Mouse (Mus musculus) lung, embryonic 15.5 days (tissue): ENCODE measurements around the gene Pax9. TPM values are rescaled to one million over a fixed set of nuclear protein-coding genes. Genes with fewer than 3 reads are reported as not detected.

Experiments
- ATAC-seq: fragments of 200-750 bp; cut with Nextera tagmentation; 2 replicates; pipeline ENCODE4 v1.8.0; 2017; ENCODE audit warnings: moderate number of reproducible peaks, borderline replicate concordance; ENCODE audit not compliant: low FRiP score, low TSS enrichment; ENCODE audit errors: extremely low read depth
- H3K27ac ChIP-seq: fragments of 300-500 bp; sonication (generic); 2 replicates; pipeline ENCODE4 v1.5.1; 2015; ENCODE audit warnings: moderate library complexity, mild to moderate bottlenecking, inconsistent platforms
- H3K27me3 ChIP-seq: fragments of 300-500 bp; sonication (generic); 2 replicates; pipeline ENCODE4 v1.6.1; 2015; ENCODE audit warnings: inconsistent platforms
- H3K36me3 ChIP-seq: fragments of 300-500 bp; sonication (generic); 2 replicates; pipeline ENCODE4 v1.6.1; 2015; ENCODE audit warnings: inconsistent platforms
- H3K4me1 ChIP-seq: fragments of 300-500 bp; sonication (generic); 2 replicates; pipeline ENCODE4 v1.6.1; 2015; ENCODE audit warnings: inconsistent platforms
- H3K4me2 ChIP-seq: fragments of 300-500 bp; sonication (generic); 2 replicates; pipeline ENCODE4 v1.6.1; 2015; ENCODE audit warnings: inconsistent platforms, mild to moderate bottlenecking, moderate library complexity
- H3K4me3 ChIP-seq: fragments of 300-500 bp; sonication (generic); 2 replicates; pipeline ENCODE4 v1.5.1; 2015; ENCODE audit warnings: mild to moderate bottlenecking, inconsistent platforms
- H3K9ac ChIP-seq: fragments of 300-500 bp; sonication (generic); 2 replicates; pipeline ENCODE4 v1.6.1; 2015; ENCODE audit warnings: inconsistent platforms
- H3K9me3 ChIP-seq: fragments of 300-500 bp; sonication (generic); 2 replicates; pipeline ENCODE4 v1.6.1; 2016; ENCODE audit warnings: inconsistent platforms
- WGBS: fragments of 180-500 bp; shearing (Covaris S2); methylation state at CpG from one replicate; pipeline ENCODE4 v1.1.7; 2015; 5-methylcytosine and 5-hydroxymethylcytosine counted together
- polyA plus RNA-seq: library from polyadenylated mRNA; unstranded; fragments of >200 nt; fragmentation: Nextera tagmentation; extraction: Ambion mirVana; gene quantifications from 2 replicates; pipeline ENCODE4 v1.2.1, GENCODE M21; 2015

The Pax9 gene
- polyA plus RNA-seq, 1 experiment from 2014 or later = 0.90 TPM

- WGBS = 7% methylated on average over 8 of the region's 8 CpGs
- Histone ChIP-seq H3K27ac (no peak overlapping the region), H3K4me1 (peaks cover 31% of the 10 kb centered on the region), H3K27me3 (peaks cover 88% of the 10 kb centered on the region), H3K9ac (no peak overlapping the region), H3K9me3 (no peaks in the 10 kb centered on the region), H3K4me3 (no peak overlapping the region), H3K36me3 (no peaks in the 10 kb centered on the region), H3K4me2 (no peak overlapping the region)
- no peak for ATAC-seq
Measured at GRCm38 (mm10) chr12:56698191-56698980, 6.8 kb downstream of the Pax9 start.

DNA sequence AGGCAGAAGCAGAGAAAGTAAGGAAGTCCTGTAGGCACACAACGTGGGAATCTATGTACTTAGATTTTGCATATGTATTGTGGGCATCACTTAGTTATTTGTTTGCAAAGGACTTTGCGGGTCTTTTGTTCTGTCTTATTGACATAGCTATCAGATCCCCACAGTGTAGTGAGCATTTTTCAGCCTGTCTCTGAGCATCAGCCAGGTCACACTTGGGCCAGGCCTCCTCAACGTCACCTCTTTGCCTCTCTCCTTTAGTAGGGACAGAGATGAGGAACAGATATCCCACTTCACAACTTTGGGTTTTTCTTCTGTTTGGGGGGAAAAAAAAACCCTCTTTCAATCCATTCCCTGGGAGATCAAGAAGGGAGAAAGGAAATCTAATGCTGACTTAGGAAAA is 7.8 kb downstream of the Pax9 start:
- Histone ChIP-seq H3K36me3 (no peaks in the 10 kb centered on the region), H3K27ac (no peak overlapping the region)

GRCm38 (mm10) chr12:56699915-56700900 is 8.6 kb downstream of the Pax9 start:
- 18% methylated on average over 44 of the region's 44 CpGs for WGBS

More for the DNA sequence above, 7.8 kb downstream of the Pax9 start:
- 23% methylated on average over 3 of the region's 3 CpGs for WGBS
- no peak overlapping the region for H3K9ac ChIP-seq
- H3K4me2 ChIP-seq = no peak overlapping the region
- H3K4me3 ChIP-seq = no peak overlapping the region
- peaks cover 82% of the 10 kb centered on the region for H3K27me3 ChIP-seq
- H3K4me1 ChIP-seq = peaks cover 31% of the 10 kb centered on the region
- no peak for ATAC-seq
- no peaks in the 10 kb centered on the region for H3K9me3 ChIP-seq

GRCm38 (mm10) chr12:56701004-56701403 is 9.4 kb downstream of the Pax9 start:
- peaks cover 73% of the 10 kb centered on the region for H3K27me3 ChIP-seq
- ATAC-seq = no peak
- WGBS = 20% methylated on average over 6 of the region's 6 CpGs
- H3K9ac ChIP-seq = no peak overlapping the region
- H3K4me1 ChIP-seq = peaks cover 19% of the 10 kb centered on the region
- no peaks in the 10 kb centered on the region for H3K9me3 ChIP-seq
- H3K4me3 ChIP-seq = no peak overlapping the region
- H3K36me3 ChIP-seq = no peaks in the 10 kb centered on the region
- no peak overlapping the region for H3K4me2 ChIP-seq
- no peak overlapping the region for H3K27ac ChIP-seq

More at GRCm38 (mm10) chr12:56699915-56700900, 8.6 kb downstream of the Pax9 start:
- no peaks in the 10 kb centered on the region for H3K36me3 ChIP-seq
- no peak overlapping the region for H3K27ac ChIP-seq
- no peak for ATAC-seq
- H3K4me3 ChIP-seq = no peak overlapping the region
- H3K9ac ChIP-seq = no peak overlapping the region
- no peaks in the 10 kb centered on the region for H3K9me3 ChIP-seq
- peaks cover 81% of the 10 kb centered on the region for H3K27me3 ChIP-seq
- peaks cover 27% of the 10 kb centered on the region for H3K4me1 ChIP-seq
- H3K4me2 ChIP-seq = no peak overlapping the region

- H3K36me3 ChIP-seq = no peaks in the 10 kb centered on the region
- 22% methylated on average over 14 of the region's 14 CpGs for WGBS
- H3K27me3 ChIP-seq = no peaks in the 10 kb centered on the region; the same call in 1 of the 2 replicates
Measured at GRCm38 (mm10) chr12:56717971-56718706, 26.6 kb downstream of the Pax9 start.

DNA sequence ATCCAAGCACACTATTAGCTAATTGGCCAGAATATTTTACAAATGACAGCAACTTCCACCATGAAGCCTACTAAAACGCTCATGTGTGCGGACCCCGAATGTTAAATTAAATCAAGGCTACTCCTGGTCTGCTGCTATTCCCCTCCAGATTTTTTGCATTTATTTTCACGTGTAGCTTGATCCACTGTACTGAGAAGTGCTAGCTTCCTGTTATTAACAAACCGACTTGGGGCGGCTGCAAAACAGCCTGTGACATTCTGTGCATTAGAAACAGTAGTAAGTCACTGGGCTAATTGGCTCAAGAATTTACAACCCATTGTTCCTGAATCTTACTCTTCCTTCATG is 27.1 kb downstream of the Pax9 start:
- no peaks in the 10 kb centered on the region for H3K36me3 ChIP-seq
- H3K4me3 ChIP-seq = no peak overlapping the region
- H3K9ac ChIP-seq = no peak overlapping the region
- no peak overlapping the region for H3K27ac ChIP-seq
- no peaks in the 10 kb centered on the region for H3K4me1 ChIP-seq
- ATAC-seq = no peak
- H3K4me2 ChIP-seq = no peak overlapping the region
- no peaks in the 10 kb centered on the region; the same call in 1 of the 2 replicates for H3K27me3 ChIP-seq
- 44% methylated on average over 6 of the region's 6 CpGs for WGBS
- no peaks in the 10 kb centered on the region for H3K9me3 ChIP-seq

More at GRCm38 (mm10) chr12:56717971-56718706, 26.6 kb downstream of the Pax9 start:
- Histone ChIP-seq H3K9ac (no peak overlapping the region), H3K9me3 (no peaks in the 10 kb centered on the region), H3K27ac (no peak overlapping the region), H3K4me3 (no peak overlapping the region), H3K4me1 (no peaks in the 10 kb centered on the region), H3K4me2 (no peak overlapping the region)
- ATAC-seq = no peak

GRCm38 (mm10) chr12:56727631-56728030 is 36.1 kb downstream of the Pax9 start:
- H3K27me3 ChIP-seq = no peaks in the 10 kb centered on the region
- no peak overlapping the region for H3K9ac ChIP-seq
- H3K27ac ChIP-seq = no peak overlapping the region
- no peak for ATAC-seq
- no peak overlapping the region for H3K4me2 ChIP-seq
- 42% methylated on average over 4 of the region's 4 CpGs for WGBS
- H3K9me3 ChIP-seq = no peaks in the 10 kb centered on the region
- H3K36me3 ChIP-seq = no peaks in the 10 kb centered on the region
- no peaks in the 10 kb centered on the region for H3K4me1 ChIP-seq
- no peak overlapping the region for H3K4me3 ChIP-seq

GRCm38 (mm10) chr12:56737104-56737503 is 45.5 kb downstream of the Pax9 start:
- no peaks in the 10 kb centered on the region for H3K27me3 ChIP-seq
- no peaks in the 10 kb centered on the region for H3K4me1 ChIP-seq
- 56% methylated on average over 4 of the region's 4 CpGs for WGBS
- no peak overlapping the region for H3K4me2 ChIP-seq
- no peak for ATAC-seq
- H3K27ac ChIP-seq = no peak overlapping the region
- no peak overlapping the region for H3K9ac ChIP-seq
- H3K36me3 ChIP-seq = no peaks in the 10 kb centered on the region
- no peak overlapping the region for H3K4me3 ChIP-seq
- H3K9me3 ChIP-seq = no peaks in the 10 kb centered on the region

Other genes with a start within 250 kb of the Pax9 start
- 84.7 and 87.6 TPM in 2 replicates for gene Nkx2-1, start 154.9 kb upstream of the Pax9 start, polyA plus RNA-seq
- not detected in 2 replicates for gene Nkx2-9, start 78.5 kb upstream of the Pax9 start, polyA plus RNA-seq